Mouse (Mus musculus): ENCODE results near the gene Nme3. TPM values are rescaled to one million over a fixed set of nuclear protein-coding genes. Genes with fewer than 3 reads are reported as not detected.

Gene Nme3
- 39.8 TPM for polyA plus RNA-seq (2021)

DNA sequence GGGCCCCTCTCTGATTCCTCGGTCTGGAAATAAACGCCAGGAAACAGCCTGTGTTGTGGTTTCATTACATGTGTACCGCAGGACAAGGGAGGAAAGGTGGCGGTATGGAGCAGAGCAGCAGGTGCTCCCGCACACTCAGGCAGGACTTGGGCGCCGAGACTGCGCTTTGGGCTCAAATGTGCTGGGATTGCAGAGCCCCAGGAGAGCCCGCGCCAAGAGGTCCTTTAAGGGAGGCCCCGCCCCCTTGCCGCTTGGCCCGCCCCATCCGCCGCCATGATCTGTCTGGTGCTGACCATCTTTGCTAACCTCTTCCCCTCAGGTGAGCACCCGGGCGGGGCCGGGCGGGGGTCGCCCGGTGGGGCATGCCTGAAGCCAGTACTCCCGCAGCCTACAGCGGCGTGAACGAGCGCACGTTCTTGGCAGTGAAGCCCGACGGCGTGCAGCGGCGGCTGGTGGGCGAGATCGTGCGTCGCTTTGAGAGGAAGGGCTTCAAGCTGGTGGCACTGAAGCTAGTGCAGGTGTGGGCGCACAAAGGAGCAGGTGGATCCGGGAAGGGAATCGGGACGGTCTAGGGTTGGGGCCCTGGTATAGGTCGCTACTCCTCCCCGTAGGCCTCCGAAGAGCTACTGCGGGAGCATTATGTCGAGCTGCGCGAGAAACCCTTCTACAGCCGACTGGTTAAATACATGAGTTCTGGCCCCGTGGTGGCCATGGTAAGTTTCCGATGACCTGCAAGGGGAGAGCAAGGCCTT is at the start of gene Nme3:
Gene Nme3, plus strand, starts transcription at position 260 of the 752 bp plus-strand sequence.
- TF ChIP-seq CTCF (IDR thresholded peaks at IDR 0.05) = no peak
- in situ Hi-C loops (cut with MboI; ENCODE audit: low pct_unique_long_range_greater_than_20kb) = no loop called here
- DNase-seq (ENCODE audit: low read depth, low spot score) = no peak
- CTCF ChIA-PET = no interaction called here
- no peaks in the 10 kb centered on the region for H3K27me3 ChIP-seq
- POLR2A ChIA-PET = interaction anchor here (0.6 to 0.8 kb wide), 2 partner anchors 26 to 46 kb away, joined by 3 to 5 read pairs; partner anchors contain the start of gene Fahd1
- ATAC-seq = peak; percentile 42

DNA sequence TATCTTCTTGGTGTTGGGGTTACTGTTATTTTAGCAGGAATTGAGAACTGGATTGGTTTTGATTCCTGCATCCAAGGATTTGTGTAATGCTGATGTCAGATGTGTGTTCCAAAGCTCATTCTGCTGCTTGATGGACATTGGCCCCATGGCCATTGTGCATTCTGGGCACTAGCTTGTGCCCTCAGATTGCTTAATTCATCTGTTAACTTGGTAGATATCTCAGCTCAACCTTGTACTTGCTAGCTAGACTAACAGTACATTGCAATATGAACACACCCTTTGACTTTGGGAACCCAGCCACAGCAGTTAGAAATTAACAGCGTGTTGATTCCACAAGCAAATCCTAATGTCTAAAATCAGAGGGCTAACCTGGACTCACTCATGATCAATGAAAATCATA is 48.9 kb upstream of the Nme3 start:
- POLR2A ChIA-PET = interaction anchor here (0.6 to 1.2 kb wide), 2 partner anchors 18 to 1145 kb away, joined by 3 read pairs; partner anchors contain the start of gene Igfals
- in situ Hi-C loops (cut with MboI; ENCODE audit: low pct_unique_long_range_greater_than_20kb) = loop anchor here (5.0 kb wide), 1 partner anchor 40 kb away; the partner anchor contains the start of genes Nubp2 and Spsb3
- no peak for ATAC-seq

DNA sequence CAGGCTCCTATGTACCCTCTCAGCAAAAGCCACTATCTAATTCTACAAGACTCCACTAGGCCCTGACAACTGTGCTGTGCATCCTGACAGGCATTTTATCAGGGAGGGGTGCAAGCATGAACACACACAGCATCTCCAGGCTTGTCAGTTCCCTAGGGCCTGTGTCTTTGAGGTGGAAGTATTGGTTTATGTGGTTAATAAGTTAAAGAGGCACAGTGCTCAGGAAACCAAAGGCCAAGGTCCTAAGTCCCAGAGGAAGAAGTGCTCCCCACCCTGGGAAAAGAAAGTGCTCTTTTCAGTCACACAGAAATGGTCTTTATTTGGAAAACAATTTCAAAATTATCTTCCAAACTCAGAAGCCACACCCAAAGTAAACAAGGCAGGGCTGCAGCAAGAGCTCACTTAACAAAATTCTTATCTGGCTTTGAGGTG is 47.7 kb upstream of the Nme3 start:
- in situ Hi-C loops (cut with MboI; ENCODE audit: low pct_unique_long_range_greater_than_20kb) = loop anchor here (5.0 kb wide), 1 partner anchor 39 kb away; the partner anchor contains the start of genes Nubp2 and Spsb3

More for the DNA sequence above, 48.9 kb upstream of the Nme3 start:
- TF ChIP-seq CTCF (IDR thresholded peaks at IDR 0.05) = no peak
- H3K27me3 ChIP-seq = no peaks in the 10 kb centered on the region
- no peak for DNase-seq (ENCODE audit: low read depth, low spot score)
- CTCF ChIA-PET = no interaction called here

DNA sequence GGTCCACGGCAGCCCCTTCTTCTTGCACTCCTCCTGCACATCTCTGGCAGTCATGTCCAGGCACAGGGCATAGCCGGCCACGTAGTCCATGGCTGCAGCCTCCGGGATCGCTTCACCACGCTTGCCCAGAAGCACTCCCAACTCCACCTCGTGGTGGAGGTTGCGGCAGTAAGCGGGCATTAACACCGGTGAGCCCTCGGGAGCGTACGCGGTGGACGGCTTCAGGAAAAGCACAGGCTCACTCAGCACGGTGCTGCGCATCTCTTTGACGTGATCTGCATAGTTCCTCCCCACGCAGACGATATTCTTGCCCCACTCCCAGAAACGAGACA is 46.6 kb upstream of the Nme3 start:
- ATAC-seq = peak; percentile 26
- no peaks in the 10 kb centered on the region for H3K27me3 ChIP-seq
- no peak for TF ChIP-seq CTCF (IDR thresholded peaks at IDR 0.05)
- ChIA-PET POLR2A (interaction anchor here (0.9 to 1.4 kb wide), 4 partner anchors 9 to 45 kb away, joined by 3 to 5 read pairs (median 4); partner anchors contain the start of genes Eme2 and Mrps34), CTCF (interaction anchor here (1.4 kb wide), 1 partner anchor 13 kb away, joined by 3 read pairs; no protein-coding TSS in a partner anchor)
- in situ Hi-C loops (cut with MboI; ENCODE audit: low pct_unique_long_range_greater_than_20kb) = loop anchor here (5.0 kb wide), 1 partner anchor 38 kb away; the partner anchor contains the start of genes Nubp2 and Spsb3
- no peak for DNase-seq (ENCODE audit: low read depth, low spot score)

More for the DNA sequence above, 47.7 kb upstream of the Nme3 start:
- no peak for TF ChIP-seq CTCF (IDR thresholded peaks at IDR 0.05)
- CTCF ChIA-PET = interaction anchor here (1.7 kb wide), 1 partner anchor 34 kb away, joined by 4 read pairs; no protein-coding TSS in a partner anchor
- no peaks in the 10 kb centered on the region for H3K27me3 ChIP-seq
- no peak for ATAC-seq
- POLR2A ChIA-PET = interaction anchor here (1.2 to 1.4 kb wide), 3 partner anchors 8 to 46 kb away, joined by 3 to 4 read pairs (median 3); partner anchors contain the start of genes Eme2, Igfals and Mrps34
- no peak for DNase-seq (ENCODE audit: low read depth, low spot score)

DNA sequence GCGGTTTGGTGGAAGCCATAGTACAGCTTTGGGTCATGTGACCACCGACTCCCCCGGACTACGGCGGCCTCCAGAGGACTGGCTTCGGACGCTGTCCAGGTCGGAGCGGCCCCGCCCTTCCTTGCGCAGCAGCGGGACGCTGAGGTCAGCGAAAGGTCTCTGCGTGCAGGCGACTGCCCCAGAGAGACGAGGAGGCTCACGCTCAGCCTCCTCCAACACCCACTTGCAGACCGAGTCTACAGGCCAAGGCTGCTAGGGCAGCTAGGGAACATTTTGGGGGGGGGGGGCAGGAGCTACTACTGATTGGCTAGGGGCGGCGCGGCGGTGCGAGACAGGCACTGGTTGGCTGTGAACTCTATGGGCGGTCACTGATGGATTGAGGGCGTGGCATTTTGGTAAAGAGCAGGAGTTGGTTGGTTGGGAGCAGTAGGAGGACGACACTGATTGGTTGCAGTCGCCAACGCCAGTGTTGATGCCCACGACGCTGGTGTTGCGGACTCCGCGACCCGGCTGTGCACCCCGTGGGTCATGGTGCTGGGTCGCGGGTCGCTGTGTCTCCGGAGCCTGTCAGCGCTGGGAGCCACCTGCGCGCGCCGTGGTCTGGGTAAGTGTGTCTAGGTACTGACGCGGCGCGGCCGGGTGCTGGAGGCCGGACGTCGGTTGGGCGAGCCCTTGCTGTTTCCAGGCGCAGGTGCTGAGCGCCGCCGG is 46.1 kb upstream of the Nme3 start, which contains the start of gene Fahd1:
Gene Fahd1, minus strand, starts transcription at position 300 of the 708 bp plus-strand sequence.
- ATAC-seq (peak; percentile 97), DNase-seq (ENCODE audit: low read depth, low spot score) (peak; percentile 86)
- ChIA-PET CTCF (interaction anchor here (1.0 to 1.6 kb wide), 3 partner anchors 10 to 32 kb away, joined by 3 read pairs; partner anchors contain the start of gene Hagh), POLR2A (interaction anchor here (0.9 to 1.4 kb wide), 6 partner anchors 10 to 47 kb away, joined by 3 to 5 read pairs (median 3); partner anchors contain the start of genes Eme2 and Mrps34)
- no peaks in the 10 kb centered on the region for H3K27me3 ChIP-seq
- TF ChIP-seq CTCF (IDR thresholded peaks at IDR 0.05) = no peak
- in situ Hi-C loops (cut with MboI; ENCODE audit: low pct_unique_long_range_greater_than_20kb) = no loop called here

DNA sequence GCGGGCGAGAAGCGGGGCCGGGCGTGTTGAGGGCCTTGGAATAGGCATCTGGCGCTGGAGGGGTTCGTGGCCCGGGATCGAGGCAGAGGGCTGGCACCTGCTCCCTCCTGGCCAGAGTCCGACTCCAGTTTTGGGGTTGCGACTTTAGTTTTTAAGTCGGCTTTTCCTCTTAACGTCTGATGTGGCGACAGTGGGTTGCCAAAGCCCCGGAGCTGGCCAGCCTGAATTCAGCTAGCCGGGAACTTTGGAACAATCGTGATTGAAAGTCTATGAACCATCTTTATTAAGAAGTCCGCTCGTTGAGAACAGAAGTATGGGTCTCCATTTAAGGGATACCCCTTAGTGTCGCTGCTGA is 45.5 kb upstream of the Nme3 start:
- CTCF ChIA-PET = interaction anchor here (1.0 to 1.6 kb wide), 3 partner anchors 11 to 31 kb away, joined by 3 read pairs; partner anchors contain the start of gene Hagh

DNA sequence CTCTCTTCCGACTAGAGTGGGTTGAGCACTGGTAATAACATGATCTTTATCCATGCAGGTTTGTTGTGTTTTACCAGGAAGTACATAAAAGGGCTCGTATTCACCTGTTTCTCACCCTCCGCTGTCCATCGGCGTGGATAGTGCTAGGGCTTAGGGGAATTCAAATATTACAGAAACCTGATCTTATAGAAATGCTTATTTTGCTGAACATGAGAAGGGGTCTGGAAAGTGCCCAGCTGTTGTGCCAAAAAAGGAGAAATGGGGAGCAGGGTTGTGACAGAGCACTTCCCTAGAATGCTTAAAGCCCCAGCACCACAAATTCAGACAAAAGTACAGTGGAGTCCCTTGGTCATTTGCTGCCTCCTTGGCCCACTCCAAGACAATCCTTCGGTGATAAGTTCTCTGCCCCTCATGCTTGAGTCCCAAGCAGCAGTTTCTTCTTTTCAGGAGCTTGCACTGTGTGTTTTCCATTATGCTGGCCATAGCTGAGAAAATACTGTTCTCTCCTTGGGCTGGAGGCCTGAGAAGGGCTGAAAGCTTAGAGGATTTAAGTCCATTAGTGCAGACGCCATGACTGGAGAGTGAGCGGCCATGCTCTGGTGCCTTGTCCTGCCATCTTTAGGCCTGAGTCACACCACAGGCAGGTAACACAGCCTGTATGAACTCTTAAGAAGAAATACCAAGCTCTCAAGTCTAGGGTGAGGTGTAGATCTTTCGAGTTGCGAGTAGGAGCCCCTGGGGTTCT is 44.7 kb upstream of the Nme3 start:
- H3K27me3 ChIP-seq = no peaks in the 10 kb centered on the region
- no peak for TF ChIP-seq CTCF (IDR thresholded peaks at IDR 0.05)
- no peak for DNase-seq (ENCODE audit: low read depth, low spot score)
- no peak for ATAC-seq
- in situ Hi-C loops (cut with MboI; ENCODE audit: low pct_unique_long_range_greater_than_20kb) = no loop called here
- ChIA-PET CTCF (interaction anchor here (1.0 to 1.6 kb wide), 2 partner anchors 11 to 30 kb away, joined by 3 read pairs; partner anchors contain the start of gene Hagh), POLR2A (interaction anchor here (1.0 kb wide), 1 partner anchor 11 kb away, joined by 3 read pairs; no protein-coding TSS in a partner anchor)

More for the DNA sequence above, 45.5 kb upstream of the Nme3 start:
- no peak for TF ChIP-seq CTCF (IDR thresholded peaks at IDR 0.05)
- DNase-seq (ENCODE audit: low read depth, low spot score) (no peak), ATAC-seq (no peak)
- POLR2A ChIA-PET = interaction anchor here (1.0 to 1.3 kb wide), 3 partner anchors 12 to 46 kb away, joined by 3 to 5 read pairs (median 3); no protein-coding TSS in a partner anchor
- H3K27me3 ChIP-seq = no peaks in the 10 kb centered on the region
- in situ Hi-C loops (cut with MboI; ENCODE audit: low pct_unique_long_range_greater_than_20kb) = no loop called here

DNA sequence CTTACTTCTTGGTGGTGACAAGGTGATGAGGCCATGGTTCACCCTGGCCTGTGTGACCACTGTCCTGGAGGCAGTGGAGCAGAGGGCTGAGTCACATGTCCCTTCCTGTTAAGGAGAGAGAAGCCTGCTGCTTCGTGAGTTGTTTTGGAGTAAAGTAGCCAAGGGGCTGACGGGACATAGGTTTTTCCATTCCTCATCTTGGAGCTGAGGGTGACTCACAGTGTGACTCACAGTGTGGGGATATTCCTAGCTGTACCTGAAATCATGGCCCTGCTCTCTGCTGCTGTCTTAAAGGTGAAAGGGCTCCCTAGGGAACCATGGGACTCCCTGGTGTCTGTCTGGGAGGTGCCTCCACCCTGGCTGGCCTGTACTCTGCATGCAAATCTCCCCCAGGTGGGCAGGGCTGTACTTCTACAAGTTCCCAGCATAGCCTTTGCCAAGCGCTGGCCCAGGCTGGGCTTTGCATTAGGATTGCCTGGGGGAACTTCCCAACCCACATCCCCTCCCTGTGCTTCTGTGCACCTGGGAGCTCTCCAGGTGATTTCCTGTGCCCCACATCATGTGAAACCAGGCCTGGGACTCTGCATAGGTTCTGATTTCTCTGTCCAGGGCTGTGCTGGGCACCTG is 40.3 kb upstream of the Nme3 start:
- no peak for TF ChIP-seq CTCF (IDR thresholded peaks at IDR 0.05)
- ATAC-seq (peak; percentile 76), DNase-seq (ENCODE audit: low read depth, low spot score) (peak; percentile 75)
- CTCF ChIA-PET = no interaction called here
- H3K27me3 ChIP-seq = no peaks in the 10 kb centered on the region
- POLR2A ChIA-PET = no interaction called here
- in situ Hi-C loops (cut with MboI; ENCODE audit: low pct_unique_long_range_greater_than_20kb) = no loop called here

DNA sequence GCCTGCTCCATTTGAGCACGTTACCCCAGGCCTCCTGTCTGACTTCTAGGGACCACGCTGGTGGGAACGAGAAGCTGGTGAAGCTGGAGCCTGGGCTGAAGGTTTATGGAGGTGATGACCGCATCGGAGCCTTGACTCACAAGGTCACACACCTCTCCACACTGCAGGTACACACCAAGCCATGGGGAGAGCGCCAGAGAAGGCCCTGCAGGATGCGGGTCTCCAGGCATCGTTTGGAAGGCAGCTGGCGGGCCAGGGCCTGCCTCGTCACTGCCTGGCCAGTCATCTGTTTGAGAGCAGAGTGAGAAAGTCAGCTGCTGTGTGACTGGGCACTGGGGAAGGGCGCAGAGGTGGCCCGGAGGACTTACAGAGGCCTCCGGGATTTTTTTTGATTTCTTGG is 39.7 kb upstream of the Nme3 start:
- H3K27me3 ChIP-seq = no peaks in the 10 kb centered on the region
- ChIA-PET POLR2A (interaction anchor here (1.0 kb wide), 1 partner anchor 19 kb away, joined by 4 read pairs; no protein-coding TSS in a partner anchor), CTCF (no interaction called here)
- in situ Hi-C loops (cut with MboI; ENCODE audit: low pct_unique_long_range_greater_than_20kb) = no loop called here
- no peak for TF ChIP-seq CTCF (IDR thresholded peaks at IDR 0.05)
- ATAC-seq (no peak), DNase-seq (ENCODE audit: low read depth, low spot score) (no peak)

All from Patski (cell line).